Mouse (Mus musculus): Measurements from ENCODE around the gene Pou3f1. TPM values are rescaled to one million over a fixed set of nuclear protein-coding genes. Genes with fewer than 3 reads are reported as not detected.

The Pou3f1 gene
- under 1 TPM; 0.11 to 0.16 TPM for total RNA-seq (2021)

GRCm38 (mm10) chr4:124656518-124656853, at the start of gene Pou3f1:
Pou3f1 (plus strand) TSS chr4:124656807.
- DNase-seq = no peak
- intact Hi-C loops (cut with DNase I) = no loop called here

GRCm38 (mm10) chr4:124607166-124607565, 49.4 kb upstream of the Pou3f1 start:
- intact Hi-C loops (cut with DNase I) = no loop called here
- no peak for DNase-seq

GRCm38 (mm10) chr4:124610066-124610465, 46.5 kb upstream of the Pou3f1 start:
- intact Hi-C loops (cut with DNase I) = no loop called here

DNA sequence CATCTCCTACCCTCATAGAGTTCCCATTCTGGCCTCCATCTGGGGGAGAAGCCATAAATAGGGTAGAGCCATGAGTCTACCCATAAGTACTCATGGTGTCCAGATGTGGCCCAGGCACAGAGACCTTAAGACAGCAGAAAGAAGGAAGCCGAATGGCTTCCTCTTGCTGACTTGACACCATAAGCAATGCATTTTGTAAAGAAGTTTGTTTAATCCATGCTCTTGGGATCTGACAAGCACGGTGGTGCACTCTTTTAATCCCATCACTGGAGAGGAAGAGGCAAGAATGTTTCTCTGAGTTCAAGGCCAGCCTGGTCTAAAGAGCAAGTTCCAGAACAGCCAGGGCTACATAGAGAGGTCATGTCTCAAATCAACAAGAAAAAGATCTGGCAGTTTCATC, 45.9 kb upstream of the Pou3f1 start, which contains the start of gene 3100002H09Rik:
Gene 3100002H09Rik, minus strand, starts transcription at position 101 of the 400 bp plus-strand sequence.
- no peak for DNase-seq
- intact Hi-C loops (cut with DNase I) = no loop called here

More at GRCm38 (mm10) chr4:124610066-124610465, 46.5 kb upstream of the Pou3f1 start:
- DNase-seq = no peak

DNA sequence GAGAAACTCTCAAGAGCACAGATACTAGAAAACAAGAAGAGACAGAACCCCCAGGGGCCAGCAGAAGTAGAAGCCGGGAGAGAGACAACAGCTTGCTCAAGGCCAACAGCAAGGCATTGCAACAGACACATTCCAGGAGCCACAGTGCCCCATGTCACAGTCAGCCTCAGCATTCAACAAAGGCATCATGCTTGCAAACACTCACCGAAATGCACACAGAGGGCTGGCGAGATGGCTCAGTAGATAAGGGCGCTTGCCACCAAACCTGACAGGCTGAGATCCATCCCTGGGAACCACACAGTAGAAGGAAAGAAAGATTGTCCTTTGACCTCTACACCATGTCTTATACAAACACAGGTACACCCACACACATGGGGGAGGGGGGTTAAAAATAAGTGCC, 44.8 kb upstream of the Pou3f1 start:
- no peak for DNase-seq
- intact Hi-C loops (cut with DNase I) = no loop called here

DNA sequence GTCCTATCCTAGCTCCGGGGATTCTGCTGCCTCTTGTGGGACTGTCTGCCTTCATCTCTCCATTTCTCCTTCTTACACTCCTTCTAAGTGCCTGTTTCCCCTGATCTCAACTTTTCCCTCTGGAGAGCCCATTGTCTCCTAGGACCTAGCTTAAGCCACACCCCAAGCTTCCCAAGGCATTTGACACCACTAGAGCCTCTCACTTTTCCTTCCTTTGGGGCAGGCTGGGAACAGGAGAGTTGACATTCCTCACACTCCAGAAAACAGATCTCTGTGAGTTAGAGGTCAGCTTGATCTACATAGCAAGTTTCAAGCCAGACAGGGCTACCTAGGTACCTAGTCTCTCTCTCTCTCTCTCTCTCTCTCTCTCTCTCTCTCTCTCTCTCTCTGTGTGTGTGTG, 42.4 kb upstream of the Pou3f1 start:
- intact Hi-C loops (cut with DNase I) = no loop called here
- no peak for DNase-seq

GRCm38 (mm10) chr4:124615406-124615960, 41.1 kb upstream of the Pou3f1 start:
- no peak for DNase-seq
- intact Hi-C loops (cut with DNase I) = no loop called here

DNA sequence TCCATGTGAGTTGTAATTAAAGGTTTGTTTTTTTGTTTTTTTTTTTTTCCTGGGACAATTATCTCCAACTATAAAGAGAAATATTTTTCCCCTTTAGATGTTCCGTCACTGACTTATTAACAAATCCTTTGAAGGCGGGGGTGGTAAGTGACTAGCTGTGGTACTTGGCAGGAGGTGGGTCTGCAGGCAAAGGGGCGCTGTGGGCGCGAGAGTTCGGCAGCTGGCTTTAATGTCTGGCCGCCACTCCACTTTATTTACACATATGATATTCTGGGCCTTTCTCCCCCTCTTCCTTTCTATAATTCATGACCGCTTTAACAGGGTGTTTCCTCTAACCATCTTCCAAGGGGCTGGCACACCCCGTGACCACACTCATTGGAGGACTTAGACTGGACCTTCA, 40.6 kb upstream of the Pou3f1 start:
- DNase-seq = no peak
- intact Hi-C loops (cut with DNase I) = no loop called here

DNA sequence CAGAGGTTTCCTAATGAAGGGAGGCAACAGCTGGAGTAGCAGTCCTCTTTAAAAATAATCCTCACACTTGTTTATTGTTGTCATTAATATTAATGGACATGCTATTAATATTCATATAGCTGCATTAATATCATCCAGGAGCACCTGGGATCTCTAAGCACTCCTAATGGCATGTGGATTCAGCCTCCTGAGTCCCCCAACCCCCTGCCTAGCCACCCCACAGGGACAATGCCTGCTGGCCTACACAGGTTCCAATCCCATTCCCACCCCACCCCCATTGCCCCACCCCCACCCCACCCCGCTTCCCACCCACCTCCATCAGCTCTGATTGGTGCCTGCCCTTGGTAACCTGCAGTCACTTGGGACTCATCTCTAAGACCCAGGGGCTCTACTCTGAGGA, 40.0 kb upstream of the Pou3f1 start:
- intact Hi-C loops (cut with DNase I) = no loop called here
- DNase-seq = no peak

DNA sequence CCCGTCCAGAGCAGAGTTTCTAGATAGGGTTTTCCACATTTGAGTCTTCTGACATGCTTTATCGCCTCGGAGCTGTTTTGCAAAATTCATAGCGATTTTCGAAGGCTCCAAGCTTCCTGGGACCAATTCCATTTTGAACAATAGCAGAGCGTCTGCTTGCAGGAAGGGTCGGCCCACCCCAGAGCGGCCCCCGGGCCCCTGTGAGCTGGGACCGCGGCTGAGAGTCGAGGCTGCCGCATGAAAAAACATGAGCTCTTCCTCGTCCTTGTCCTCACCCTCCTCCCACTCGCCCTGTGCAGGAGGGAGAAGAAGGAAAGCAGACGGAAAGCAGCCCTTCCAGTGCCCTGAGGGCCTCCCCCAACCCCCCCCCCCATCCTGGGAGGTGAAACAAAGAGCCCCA, 38.0 kb upstream of the Pou3f1 start:
- no peak for DNase-seq
- intact Hi-C loops (cut with DNase I) = no loop called here

GRCm38 (mm10) chr4:124621406-124621805, 35.2 kb upstream of the Pou3f1 start:
- intact Hi-C loops (cut with DNase I) = no loop called here
- no peak for DNase-seq

DNA sequence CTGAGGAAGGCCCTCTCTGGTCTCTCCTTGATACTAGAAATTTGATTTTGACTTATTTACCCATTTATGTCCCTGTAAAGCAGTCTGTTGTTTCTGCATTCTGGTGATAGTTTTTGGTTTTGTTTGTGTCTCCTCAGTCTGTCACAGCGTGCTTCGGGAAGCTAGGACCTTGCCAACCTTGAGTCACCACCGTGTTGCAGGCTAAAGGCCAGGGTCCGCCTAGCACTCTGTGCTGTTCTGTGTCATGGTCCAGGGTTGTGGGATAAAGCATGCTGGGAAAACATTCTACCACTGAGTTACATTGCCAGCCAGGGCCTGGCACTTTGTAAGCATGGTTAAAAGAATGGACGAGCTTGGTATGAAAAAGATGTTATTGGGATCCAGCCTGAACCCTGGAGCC, 34.0 kb upstream of the Pou3f1 start:
- intact Hi-C loops (cut with DNase I) = no loop called here
- no peak for DNase-seq

- no peak for DNase-seq
- intact Hi-C loops (cut with DNase I) = no loop called here
These were observed 32.5 kb upstream of the Pou3f1 start for GRCm38 (mm10) chr4:124624111-124624581.

GRCm38 (mm10) chr4:124626836-124627235, 29.8 kb upstream of the Pou3f1 start:
- intact Hi-C loops (cut with DNase I) = no loop called here
- DNase-seq = no peak

DNA sequence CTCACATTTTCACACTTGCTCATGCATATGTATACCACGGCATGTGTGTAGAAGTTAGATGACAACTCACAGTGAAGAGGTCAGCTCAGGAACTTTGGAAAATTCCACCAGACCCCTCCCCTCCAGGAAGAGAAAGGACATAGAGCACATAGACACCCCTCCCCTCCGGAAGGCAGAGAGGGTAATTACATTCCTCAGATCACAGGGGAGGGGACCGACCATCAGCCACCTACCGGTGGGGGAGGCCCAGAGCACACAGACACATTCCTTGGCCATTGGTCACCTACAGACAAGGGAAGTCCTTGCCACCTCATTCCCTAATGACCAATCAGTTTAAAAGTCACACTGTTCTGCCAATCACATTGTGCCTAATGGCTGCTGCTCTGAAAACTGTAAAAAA, 25.2 kb upstream of the Pou3f1 start:
- DNase-seq = no peak
- intact Hi-C loops (cut with DNase I) = no loop called here

GRCm38 (mm10) chr4:124632856-124633255, 23.8 kb upstream of the Pou3f1 start:
- DNase-seq = no peak
- intact Hi-C loops (cut with DNase I) = no loop called here

DNA sequence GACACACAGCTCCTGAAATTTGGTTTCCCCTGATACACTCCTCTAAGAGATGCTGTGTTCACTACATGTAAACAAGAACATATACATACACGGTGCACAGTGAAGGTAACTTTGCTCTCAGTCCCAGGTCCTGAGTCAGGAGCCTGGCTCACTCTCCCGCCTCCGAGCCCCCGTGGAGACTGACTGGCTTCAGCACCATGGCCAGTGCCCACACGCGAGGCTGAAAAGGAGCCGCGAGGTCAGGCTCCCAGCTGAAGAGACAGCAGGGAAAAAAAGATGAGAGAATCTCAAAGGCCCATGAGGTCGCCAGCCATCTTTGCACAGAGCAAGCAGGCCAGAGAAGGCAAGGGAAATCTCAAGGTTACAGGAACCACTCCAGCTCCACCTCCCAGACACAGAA, 23.3 kb upstream of the Pou3f1 start:
- DNase-seq = peak; percentile 22 to 40

DNA sequence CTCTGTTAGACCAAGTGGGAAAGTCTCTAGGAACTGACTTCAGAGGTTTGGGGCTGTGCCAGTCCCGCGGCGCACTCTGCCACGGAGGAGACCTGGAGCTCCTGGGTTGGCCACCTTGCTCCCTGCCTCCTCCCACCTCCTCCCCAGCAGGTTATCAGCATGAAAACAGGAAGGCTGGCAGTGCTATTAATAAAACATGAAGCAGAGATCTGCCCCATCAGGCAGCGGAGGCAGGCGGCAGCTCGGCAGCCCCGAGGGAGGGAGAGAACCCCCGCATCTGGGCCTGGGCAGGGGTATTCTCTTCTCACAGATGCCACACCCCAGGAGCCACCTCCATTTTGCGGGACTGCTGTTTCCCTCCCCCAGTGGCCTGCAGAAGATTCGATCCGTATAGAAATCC, 16.9 kb upstream of the Pou3f1 start:
- intact Hi-C loops (cut with DNase I) = no loop called here
- no peak for DNase-seq

More for the DNA sequence above, 23.3 kb upstream of the Pou3f1 start:
- intact Hi-C loops (cut with DNase I) = no loop called here

GRCm38 (mm10) chr4:124643859-124644258, 12.7 kb upstream of the Pou3f1 start:
- no peak for DNase-seq
- intact Hi-C loops (cut with DNase I) = no loop called here

DNA sequence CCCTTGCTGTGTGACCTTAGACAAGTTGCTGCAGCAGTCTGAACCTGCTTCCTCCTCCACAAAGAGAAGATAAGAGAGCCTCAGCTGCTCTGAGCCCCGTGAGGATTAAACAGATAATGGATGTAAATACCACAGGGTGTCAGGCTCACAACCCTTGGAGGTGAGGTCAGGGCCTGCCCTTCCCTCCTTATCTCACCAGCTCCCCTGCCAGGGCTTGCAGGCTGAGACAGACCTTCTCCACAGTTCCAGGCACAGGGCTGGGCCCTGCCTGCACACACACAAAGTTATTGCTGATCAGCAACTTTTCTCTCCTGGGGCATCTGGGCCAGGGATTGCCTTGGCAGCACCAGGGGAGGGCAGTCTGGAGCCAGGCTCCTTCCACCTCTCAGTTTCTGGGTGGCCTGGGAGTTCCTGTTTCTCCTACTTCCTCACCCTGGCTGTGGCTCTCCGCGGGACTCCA, 11.6 kb upstream of the Pou3f1 start:
- peak in 1 of 2 experiments; percentile 6 for DNase-seq
- intact Hi-C loops (cut with DNase I) = no loop called here

- intact Hi-C loops (cut with DNase I) = no loop called here
- peak; percentile 22 for DNase-seq
These were observed 10.0 kb upstream of the Pou3f1 start for GRCm38 (mm10) chr4:124646591-124646990.

GRCm38 (mm10) chr4:124647909-124648308, 8.7 kb upstream of the Pou3f1 start:
- DNase-seq = no peak
- intact Hi-C loops (cut with DNase I) = no loop called here

GRCm38 (mm10) chr4:124652886-124653285, 3.7 kb upstream of the Pou3f1 start:
- no peak for DNase-seq
- intact Hi-C loops (cut with DNase I) = no loop called here
